Mouse (Mus musculus): ENCODE results near the gene Babam2. TPM values are rescaled to one million over a fixed set of nuclear protein-coding genes. Genes with fewer than 3 reads are reported as not detected.

Babam2 gene
- polyA plus RNA-seq, 1 experiment from 2014 or later: 50.6 TPM

GRCm38 (mm10) chr5:31755255-31755654 is 57.8 kb downstream of the Babam2 start:
- no peak for ATAC-seq (ENCODE audit: insufficient number of reproducible peaks, low FRiP score, low TSS enrichment, low read depth)
- Histone ChIP-seq H3K9ac (no peak overlapping the region), H3K27me3 (no peaks in the 10 kb centered on the region), H3K4me3 (replicated peaks) (no peak overlapping the region), H3K36me3 (no peaks in the 10 kb centered on the region), H3K27ac (replicated peaks) (no peak overlapping the region), H3K4me1 (peaks cover 11% of the 10 kb centered on the region; the same call in 1 of the 2 replicates), H3K9me3 (replicated peaks) (no peaks in the 10 kb centered on the region), H3K4me2 (replicated peaks) (no peak overlapping the region)
- WGBS: 81% methylated on average over 3 of the region's 3 CpGs

GRCm38 (mm10) chr5:31758310-31759091 is 61.0 kb downstream of the Babam2 start:
- H3K9me3 ChIP-seq (replicated peaks): no peaks in the 10 kb centered on the region
- peak overlapping the region; percentile 34; the same call in 1 of the 2 replicates for H3K27ac ChIP-seq (replicated peaks)
- no peak overlapping the region for H3K9ac ChIP-seq
- WGBS: 72% methylated on average over 9 of the region's 9 CpGs
- no peak overlapping the region for H3K4me3 ChIP-seq (replicated peaks)
- peaks cover 7% of the 10 kb centered on the region; the same call in 1 of the 2 replicates for H3K4me1 ChIP-seq
- no peaks in the 10 kb centered on the region for H3K36me3 ChIP-seq
- no peak for ATAC-seq (ENCODE audit: insufficient number of reproducible peaks, low FRiP score, low TSS enrichment, low read depth)
- no peaks in the 10 kb centered on the region for H3K27me3 ChIP-seq
- no peak overlapping the region for H3K4me2 ChIP-seq (replicated peaks)

GRCm38 (mm10) chr5:31761836-31762235 is 64.4 kb downstream of the Babam2 start:
- no peak overlapping the region for H3K27ac ChIP-seq (replicated peaks)
- H3K36me3 ChIP-seq: no peaks in the 10 kb centered on the region
- no peak overlapping the region for H3K4me2 ChIP-seq (replicated peaks)
- H3K9me3 ChIP-seq (replicated peaks): no peaks in the 10 kb centered on the region
- no peak overlapping the region for H3K9ac ChIP-seq
- no peak overlapping the region for H3K4me3 ChIP-seq (replicated peaks)
- H3K27me3 ChIP-seq: no peaks in the 10 kb centered on the region
- no peak for ATAC-seq (ENCODE audit: insufficient number of reproducible peaks, low FRiP score, low TSS enrichment, low read depth)
- H3K4me1 ChIP-seq: peaks cover 7% of the 10 kb centered on the region; the same call in 1 of the 2 replicates
- WGBS: 94% methylated on average over 4 of the region's 4 CpGs

GRCm38 (mm10) chr5:31762773-31763172 is 65.3 kb downstream of the Babam2 start:
- no peaks in the 10 kb centered on the region for H3K27me3 ChIP-seq
- no peak overlapping the region for H3K9ac ChIP-seq
- no peak overlapping the region for H3K4me3 ChIP-seq (replicated peaks)
- 89% methylated on average over 1 of the region's 1 CpGs for WGBS
- H3K4me2 ChIP-seq (replicated peaks): no peak overlapping the region
- H3K4me1 ChIP-seq: peaks cover 7% of the 10 kb centered on the region; the same call in 1 of the 2 replicates
- H3K9me3 ChIP-seq (replicated peaks): no peaks in the 10 kb centered on the region
- ATAC-seq (ENCODE audit: insufficient number of reproducible peaks, low FRiP score, low TSS enrichment, low read depth): no peak
- no peaks in the 10 kb centered on the region for H3K36me3 ChIP-seq
- H3K27ac ChIP-seq (replicated peaks): no peak overlapping the region

GRCm38 (mm10) chr5:31765824-31766223 is 68.3 kb downstream of the Babam2 start:
- no peaks in the 10 kb centered on the region for H3K27me3 ChIP-seq
- no peak overlapping the region for H3K4me2 ChIP-seq (replicated peaks)
- H3K4me1 ChIP-seq: no peaks in the 10 kb centered on the region
- no peaks in the 10 kb centered on the region for H3K9me3 ChIP-seq (replicated peaks)
- no peak overlapping the region for H3K27ac ChIP-seq (replicated peaks)
- H3K4me3 ChIP-seq (replicated peaks): no peak overlapping the region
- no peak for ATAC-seq (ENCODE audit: insufficient number of reproducible peaks, low FRiP score, low TSS enrichment, low read depth)
- no peaks in the 10 kb centered on the region for H3K36me3 ChIP-seq
- 86% methylated on average over 2 of the region's 2 CpGs for WGBS
- H3K9ac ChIP-seq: no peak overlapping the region

- no peak for ATAC-seq (ENCODE audit: insufficient number of reproducible peaks, low FRiP score, low TSS enrichment, low read depth)
- Histone ChIP-seq H3K27ac (replicated peaks) (no peak overlapping the region), H3K4me3 (replicated peaks) (no peak overlapping the region), H3K9ac (no peak overlapping the region), H3K9me3 (replicated peaks) (no peaks in the 10 kb centered on the region), H3K36me3 (no peaks in the 10 kb centered on the region), H3K4me2 (replicated peaks) (no peak overlapping the region), H3K4me1 (no peaks in the 10 kb centered on the region), H3K27me3 (no peaks in the 10 kb centered on the region)
- WGBS: 55% methylated on average over 4 of the region's 4 CpGs
Measured at GRCm38 (mm10) chr5:31766841-31767542, 69.5 kb downstream of the Babam2 start.

- no peaks in the 10 kb centered on the region for H3K36me3 ChIP-seq
- H3K4me3 ChIP-seq (replicated peaks): no peak overlapping the region
- no peak overlapping the region for H3K27ac ChIP-seq (replicated peaks)
- 90% methylated on average over 5 of the region's 5 CpGs for WGBS
- no peaks in the 10 kb centered on the region for H3K4me1 ChIP-seq
- no peak overlapping the region for H3K4me2 ChIP-seq (replicated peaks)
- H3K9me3 ChIP-seq (replicated peaks): no peaks in the 10 kb centered on the region
- no peak overlapping the region for H3K9ac ChIP-seq
- no peaks in the 10 kb centered on the region for H3K27me3 ChIP-seq
- no peak for ATAC-seq (ENCODE audit: insufficient number of reproducible peaks, low FRiP score, low TSS enrichment, low read depth)
Measured at GRCm38 (mm10) chr5:31771486-31771885, 74.0 kb downstream of the Babam2 start.

GRCm38 (mm10) chr5:31771921-31772320 is 74.4 kb downstream of the Babam2 start:
- Histone ChIP-seq H3K27me3 (no peaks in the 10 kb centered on the region), H3K9ac (no peak overlapping the region), H3K27ac (replicated peaks) (no peak overlapping the region), H3K9me3 (replicated peaks) (no peaks in the 10 kb centered on the region), H3K4me2 (replicated peaks) (no peak overlapping the region), H3K4me1 (no peaks in the 10 kb centered on the region), H3K36me3 (no peaks in the 10 kb centered on the region), H3K4me3 (replicated peaks) (no peak overlapping the region)
- ATAC-seq (ENCODE audit: insufficient number of reproducible peaks, low FRiP score, low TSS enrichment, low read depth): no peak
- WGBS: 92% methylated on average over 4 of the region's 4 CpGs

GRCm38 (mm10) chr5:31774976-31775375 is 77.5 kb downstream of the Babam2 start:
- no peak overlapping the region for H3K4me3 ChIP-seq (replicated peaks)
- 89% methylated on average over 6 of the region's 6 CpGs for WGBS
- H3K27ac ChIP-seq (replicated peaks): no peak overlapping the region
- no peaks in the 10 kb centered on the region for H3K36me3 ChIP-seq
- no peaks in the 10 kb centered on the region for H3K4me1 ChIP-seq
- H3K4me2 ChIP-seq (replicated peaks): no peak overlapping the region
- no peak for ATAC-seq (ENCODE audit: insufficient number of reproducible peaks, low FRiP score, low TSS enrichment, low read depth)
- no peaks in the 10 kb centered on the region for H3K9me3 ChIP-seq (replicated peaks)
- H3K27me3 ChIP-seq: no peaks in the 10 kb centered on the region
- H3K9ac ChIP-seq: no peak overlapping the region

GRCm38 (mm10) chr5:31781624-31782023 is 84.1 kb downstream of the Babam2 start:
- Histone ChIP-seq H3K9me3 (replicated peaks) (no peaks in the 10 kb centered on the region), H3K27ac (replicated peaks) (no peak overlapping the region), H3K4me1 (0 out of 2 replicates have a peak, but pooled peaks cover 6% of the 10 kb centered on the region), H3K4me2 (replicated peaks) (no peak overlapping the region), H3K9ac (no peak overlapping the region), H3K4me3 (replicated peaks) (no peak overlapping the region), H3K36me3 (no peaks in the 10 kb centered on the region), H3K27me3 (no peaks in the 10 kb centered on the region)
- no peak for ATAC-seq (ENCODE audit: insufficient number of reproducible peaks, low FRiP score, low TSS enrichment, low read depth)
- 79% methylated on average over 5 of the region's 5 CpGs for WGBS

- Histone ChIP-seq H3K27me3 (no peaks in the 10 kb centered on the region), H3K9me3 (replicated peaks) (no peaks in the 10 kb centered on the region), H3K36me3 (no peaks in the 10 kb centered on the region), H3K4me1 (0 out of 2 replicates have a peak, but pooled peaks cover 6% of the 10 kb centered on the region), H3K4me2 (replicated peaks) (no peak overlapping the region), H3K4me3 (replicated peaks) (no peak overlapping the region), H3K27ac (replicated peaks) (no peak overlapping the region), H3K9ac (no peak overlapping the region)
- ATAC-seq (ENCODE audit: insufficient number of reproducible peaks, low FRiP score, low TSS enrichment, low read depth): no peak
- WGBS: 78% methylated on average over 3 of the region's 3 CpGs
Measured at GRCm38 (mm10) chr5:31787201-31787600, 89.7 kb downstream of the Babam2 start.

Measured in embryonic facial prominence, embryonic 15.5 days (tissue).